Mouse (Mus musculus): ENCODE measurements around the gene Jph4.
A peak's percentile ranks its signal among the peaks of the same experiment; 100 is the strongest.

The Jph4 gene

DNA sequence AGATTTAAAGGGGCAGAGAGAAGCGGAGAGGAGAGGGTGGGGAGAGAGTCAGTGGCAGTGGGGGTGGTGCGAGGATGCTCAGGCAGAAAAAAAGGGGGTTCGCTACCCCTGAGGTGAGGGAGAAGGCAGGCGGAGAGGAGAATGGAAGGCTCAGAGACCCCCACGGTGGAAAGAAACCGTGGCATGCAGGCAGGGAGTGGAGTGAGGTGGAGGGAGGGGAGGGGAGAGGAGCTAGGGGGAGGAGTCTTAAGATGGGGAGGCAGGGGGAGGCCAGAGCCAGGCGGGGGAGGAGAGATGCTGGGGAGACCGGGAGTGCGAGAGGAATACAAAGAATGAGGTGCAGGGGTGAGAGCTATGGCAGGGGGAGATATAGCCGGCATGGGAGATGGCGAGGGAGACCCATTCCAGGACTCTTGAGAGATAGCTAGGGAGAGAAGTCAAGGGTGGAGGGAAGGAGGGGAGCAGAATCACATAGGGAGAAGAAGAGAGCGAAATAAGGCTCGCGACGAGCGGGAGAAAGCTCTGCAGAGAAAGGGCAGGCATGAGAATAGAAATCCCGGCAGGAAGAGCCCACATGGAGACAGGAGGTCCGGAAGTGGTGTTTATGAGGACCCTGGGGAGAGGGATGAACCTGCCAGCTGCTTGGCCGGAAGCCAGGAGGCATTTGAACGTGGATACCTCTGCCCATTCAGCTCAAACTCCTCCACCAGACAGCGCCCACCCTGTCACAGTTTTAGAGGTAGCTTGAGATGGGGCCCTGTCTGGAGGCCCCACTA is at the start of gene Jph4:
Gene Jph4 (minus strand): TSS at position 511 of the 776 bp plus-strand sequence.
- DNase-seq, result peak; percentile 86 to 87

DNA sequence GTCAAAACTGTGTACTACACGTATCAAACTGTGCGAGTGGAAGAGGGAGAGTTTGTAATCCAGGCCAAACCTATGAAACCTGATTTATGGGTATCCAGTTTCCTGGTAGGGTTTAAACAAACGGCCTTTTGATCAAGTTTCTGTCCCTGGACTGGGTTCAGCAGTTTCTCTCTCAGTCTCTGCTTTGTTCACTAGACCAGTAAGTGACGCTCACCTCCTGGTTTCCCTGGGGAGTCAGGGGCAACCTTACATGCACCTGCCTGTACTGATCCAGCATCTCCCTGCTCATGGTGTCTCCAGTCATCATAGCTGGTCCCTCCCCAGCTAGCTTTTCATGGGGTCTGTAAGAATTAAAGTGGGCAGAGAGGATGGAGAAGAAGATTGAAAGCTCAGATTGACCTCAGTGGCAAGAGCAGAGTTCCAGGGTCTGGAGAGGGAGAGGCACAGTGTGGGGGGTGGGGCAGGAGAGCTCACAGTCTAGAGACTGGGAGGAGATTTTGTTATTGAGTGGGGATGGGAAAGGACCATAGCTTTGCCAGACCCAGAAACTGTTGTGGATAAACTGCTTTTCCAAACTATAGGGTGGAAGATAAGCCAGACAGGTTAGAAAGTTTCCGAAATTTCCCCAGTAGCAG is 47.6 kb upstream of the Jph4 start:
- DNase-seq, result no peak

DNA sequence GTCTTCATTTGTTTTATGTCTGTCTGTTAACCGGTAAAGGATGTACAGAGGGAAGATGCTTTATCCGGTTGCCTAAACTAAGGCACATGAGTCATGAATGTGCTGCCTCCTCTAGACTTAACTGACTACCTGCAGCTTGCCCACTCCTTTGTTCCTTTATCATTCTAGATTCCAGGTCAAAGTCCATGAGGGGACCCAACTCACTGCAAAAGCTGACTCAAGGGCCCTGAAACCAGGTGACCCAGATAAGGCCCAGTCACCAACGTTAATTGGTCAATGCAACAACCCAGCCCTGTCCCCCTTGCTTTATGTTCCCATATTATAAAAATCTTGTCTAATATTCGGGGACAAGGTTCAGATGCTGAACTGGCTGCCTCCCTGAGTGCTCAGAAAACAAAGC is 45.4 kb upstream of the Jph4 start:
- DNase-seq, result no peak

DNA sequence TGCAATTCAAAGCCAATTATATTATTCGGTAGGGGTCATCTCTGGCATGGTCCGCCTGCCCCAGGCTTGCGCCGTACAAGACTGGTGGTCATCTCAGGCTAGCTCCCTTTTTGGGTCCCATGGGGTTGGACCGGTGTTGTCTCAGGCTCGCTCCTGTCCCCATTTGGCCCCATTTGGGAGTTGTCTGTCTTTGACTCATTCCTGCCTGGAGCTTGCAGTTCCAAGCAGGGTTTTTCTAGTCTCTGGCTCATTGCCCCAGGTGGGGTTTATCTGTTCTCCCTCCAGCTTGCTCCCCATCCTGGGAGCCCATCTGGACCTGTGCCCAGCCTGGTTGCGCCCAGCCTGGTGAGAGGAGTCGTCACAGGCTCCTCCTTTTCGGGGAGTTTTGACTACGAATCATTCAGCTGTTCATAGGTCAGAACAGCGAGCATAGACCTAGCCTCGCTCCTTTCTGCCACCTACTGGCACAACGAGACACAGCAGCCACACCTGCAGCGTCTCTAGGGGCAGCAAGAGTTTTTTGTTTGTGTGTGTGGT is 44.4 kb upstream of the Jph4 start:
- DNase-seq, result peak; percentile 93 to 95

DNA sequence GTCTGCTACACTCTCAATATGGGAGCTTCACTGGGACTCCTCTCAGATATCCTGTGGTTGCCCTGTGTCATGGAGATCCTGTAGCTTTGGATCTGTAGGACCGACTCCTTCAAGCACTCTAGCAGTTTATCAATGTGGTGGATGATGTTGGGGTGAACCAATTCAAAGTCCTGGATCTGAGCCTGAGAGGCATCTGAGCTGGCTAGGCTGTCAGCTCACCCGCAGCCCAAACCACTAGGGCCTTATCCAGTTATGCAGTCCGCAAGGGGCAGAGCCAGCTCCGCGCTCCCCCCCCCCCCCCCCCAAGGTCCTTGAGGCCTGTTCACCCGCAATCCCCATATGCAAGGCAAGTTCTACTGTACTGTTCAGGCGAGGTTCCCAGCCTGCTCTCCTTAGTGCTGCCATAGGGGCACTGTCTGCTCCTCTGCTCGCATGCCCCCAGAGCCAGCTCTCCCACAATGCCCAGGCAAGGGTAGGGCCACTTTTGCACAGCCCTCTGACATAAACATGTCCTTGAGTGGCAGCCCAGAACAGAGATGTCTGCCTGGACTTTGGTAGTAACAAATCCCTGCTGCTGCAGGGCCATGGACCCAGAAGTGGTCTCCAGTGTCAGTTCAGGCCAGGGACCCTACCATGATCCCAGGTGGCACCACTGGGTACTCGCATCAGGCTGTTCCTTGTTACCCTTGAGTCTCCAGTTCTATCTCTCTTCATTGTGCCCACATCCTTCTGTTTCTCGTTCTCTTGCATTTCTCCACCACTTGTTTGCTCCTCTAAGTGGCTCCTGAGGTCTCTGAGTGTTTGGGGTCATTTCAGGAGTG is 43.7 kb upstream of the Jph4 start:
- DNase-seq, result no peak

DNA sequence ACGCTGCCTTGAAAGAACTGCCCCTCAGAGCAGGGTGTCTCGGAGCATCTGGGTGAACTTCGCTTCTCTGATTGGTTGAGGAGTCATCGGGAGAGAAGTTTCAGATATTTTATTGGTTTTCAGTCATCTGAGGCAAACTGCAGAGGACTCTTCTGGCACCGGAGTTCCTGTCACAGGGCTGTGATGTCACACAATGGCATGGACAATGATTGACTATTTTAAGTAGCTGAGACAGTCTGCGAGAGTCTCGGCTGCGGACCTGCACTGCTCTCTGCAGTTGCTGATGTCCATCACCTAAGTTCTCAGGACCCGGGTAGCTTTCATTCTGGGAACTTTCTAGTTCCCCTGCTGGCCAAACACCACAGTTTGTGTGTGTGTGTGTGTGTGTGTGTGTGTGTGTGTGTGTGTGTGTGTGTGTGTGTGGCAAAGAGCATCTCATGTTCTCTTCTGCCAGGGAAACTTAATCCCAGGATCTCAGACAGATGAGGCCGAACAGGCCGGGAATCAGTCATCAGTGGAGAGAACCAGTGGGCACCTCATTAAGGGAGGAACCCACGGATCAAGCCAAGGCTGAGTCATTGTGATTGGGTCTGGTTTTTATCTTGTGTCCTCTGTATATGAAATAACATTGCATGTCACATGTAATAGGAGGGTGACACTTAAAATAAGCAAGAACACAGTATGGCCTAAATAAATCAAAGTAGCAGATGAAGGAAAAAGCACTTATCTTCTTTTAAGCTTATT is 40.8 kb upstream of the Jph4 start:
- DNase-seq, result no peak

DNA sequence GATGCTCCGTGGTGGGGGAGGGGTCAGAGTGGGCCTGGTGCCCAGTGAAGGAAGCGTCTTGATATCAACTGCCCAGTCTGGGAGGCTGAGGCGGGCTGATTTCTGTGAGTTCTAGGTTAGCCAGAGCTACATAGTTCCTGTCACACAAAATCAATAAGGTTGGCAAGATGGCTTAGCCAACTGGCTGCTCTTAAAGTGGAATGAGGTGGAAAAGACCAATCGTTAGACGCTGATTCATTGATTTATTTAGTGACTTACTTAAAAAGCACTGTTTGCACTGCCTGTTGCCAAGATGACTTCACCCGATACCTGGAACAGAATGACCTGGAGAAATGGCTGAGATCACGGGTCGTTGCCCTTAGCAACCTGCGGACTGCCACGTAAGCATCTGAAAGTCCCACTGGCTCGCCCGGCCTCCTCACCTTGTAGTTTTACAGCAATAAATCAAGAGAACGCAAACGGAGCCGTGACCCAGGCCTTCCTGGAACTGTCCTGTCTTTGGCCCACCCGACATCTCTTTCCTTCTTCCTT is 36.3 kb upstream of the Jph4 start:
- DNase-seq, result no peak

DNA sequence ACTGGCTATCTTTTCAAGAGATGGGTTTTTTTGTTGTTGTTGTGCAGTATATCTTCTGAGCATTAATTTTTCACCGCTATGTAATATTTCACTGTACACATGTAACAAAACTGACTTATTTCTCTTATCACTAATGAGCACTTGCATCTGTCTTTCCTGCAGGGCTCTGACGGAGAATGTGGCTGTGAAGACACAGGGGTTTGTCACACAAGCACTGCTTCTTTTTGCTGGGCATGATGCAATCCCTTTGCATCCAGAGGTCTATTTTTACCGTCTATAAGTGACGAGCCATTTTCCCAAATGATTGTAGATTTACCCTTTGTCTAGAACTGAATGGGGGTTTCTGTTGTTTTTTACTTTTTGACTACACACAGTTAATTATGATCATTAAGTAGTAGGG is 35.4 kb upstream of the Jph4 start:
- DNase-seq, result no peak

DNA sequence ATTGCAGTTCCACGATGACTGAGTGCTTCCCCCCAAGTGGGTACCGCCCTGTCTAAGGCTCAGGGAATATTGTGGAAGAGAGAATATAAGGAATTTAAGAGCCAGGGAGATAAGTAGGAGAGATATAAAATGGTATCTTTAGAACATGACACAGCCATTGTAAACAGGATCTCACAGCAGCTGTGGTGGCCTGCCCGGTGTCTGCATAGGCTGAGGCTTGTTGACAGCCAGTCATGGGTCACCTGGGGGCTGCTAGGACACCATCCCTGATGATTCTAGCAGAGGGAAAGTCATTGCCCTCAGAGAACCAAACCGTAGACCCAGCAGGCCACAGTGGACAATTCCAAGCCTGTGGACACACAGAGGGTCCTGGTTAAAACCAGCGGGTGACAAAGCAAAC is 34.2 kb upstream of the Jph4 start:
- no peak for DNase-seq

DNA sequence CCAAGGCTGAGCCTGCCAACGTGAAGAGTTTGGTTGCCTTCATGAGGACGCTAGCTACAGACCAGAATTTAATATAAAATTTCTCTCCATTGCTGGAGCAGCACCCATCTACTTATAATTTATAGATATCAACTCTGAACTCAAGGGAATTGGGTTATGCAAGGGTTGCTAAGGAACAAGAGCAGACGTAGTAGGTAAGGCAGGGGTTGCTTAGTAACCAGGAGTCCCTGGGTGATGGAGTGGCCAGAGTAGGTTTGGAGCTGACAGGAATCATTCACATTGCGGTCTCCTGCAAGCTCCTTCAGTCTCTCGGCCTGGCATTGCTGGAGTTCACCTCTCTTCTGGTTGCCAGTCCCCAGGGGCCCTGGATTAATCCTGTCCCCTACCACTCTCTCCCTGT is 32.3 kb upstream of the Jph4 start:
- DNase-seq, result no peak

DNA sequence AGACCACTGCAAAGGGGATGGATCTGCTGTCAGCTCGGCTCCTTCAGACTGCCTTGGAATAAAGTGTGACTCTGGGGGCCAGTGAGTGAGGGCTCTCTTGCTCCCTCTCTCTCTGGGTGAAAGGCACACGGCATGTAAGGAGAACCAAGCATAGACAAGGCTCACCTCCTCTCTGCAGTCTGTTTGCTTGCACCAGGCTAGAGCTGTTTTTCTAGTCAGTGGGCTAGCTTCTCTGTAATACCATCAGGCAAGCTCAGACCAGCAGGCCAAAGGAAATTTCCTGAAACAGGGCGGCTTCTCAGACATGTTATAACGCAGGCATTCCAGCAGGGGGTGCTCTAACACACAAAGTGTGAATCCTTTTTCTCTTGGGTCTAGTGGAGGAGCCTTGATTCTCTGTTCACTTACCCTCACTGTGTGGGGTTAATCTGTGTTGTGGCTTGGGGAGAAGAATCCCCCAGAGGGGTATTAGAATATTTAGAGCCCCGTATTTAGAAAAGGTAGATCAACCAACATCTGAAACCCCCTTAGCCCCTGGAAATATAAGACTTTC is 31.7 kb upstream of the Jph4 start:
- peak; percentile 92 for DNase-seq

DNA sequence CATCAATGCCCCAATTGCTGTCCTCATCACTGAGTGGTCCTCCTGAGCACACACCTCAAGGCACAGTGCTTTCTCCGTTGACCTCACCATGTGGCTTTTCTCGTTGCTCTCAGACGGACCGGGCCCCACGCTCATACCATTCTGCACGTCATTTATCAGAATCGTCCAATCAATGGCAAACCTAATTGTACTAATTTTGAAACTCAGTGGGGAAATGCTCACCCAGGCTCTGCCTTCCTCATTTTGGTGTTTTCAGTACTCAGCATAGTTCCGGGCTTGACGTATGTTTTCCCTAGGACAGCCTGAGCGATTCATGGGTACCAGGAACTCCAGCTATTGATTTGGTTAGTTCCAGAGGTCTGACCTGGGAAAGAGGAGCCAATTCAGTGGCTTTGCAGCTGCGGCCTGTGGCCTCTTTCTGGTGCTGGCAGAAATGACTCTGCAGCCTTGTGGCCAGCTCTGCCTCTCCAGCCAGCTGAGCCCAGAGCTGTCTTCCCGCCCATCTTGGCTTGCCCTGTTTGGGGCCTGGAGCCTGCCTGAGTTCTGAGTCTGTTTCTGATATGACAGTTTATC is 30.2 kb upstream of the Jph4 start:
- peak; percentile 40 to 57 for DNase-seq

DNA sequence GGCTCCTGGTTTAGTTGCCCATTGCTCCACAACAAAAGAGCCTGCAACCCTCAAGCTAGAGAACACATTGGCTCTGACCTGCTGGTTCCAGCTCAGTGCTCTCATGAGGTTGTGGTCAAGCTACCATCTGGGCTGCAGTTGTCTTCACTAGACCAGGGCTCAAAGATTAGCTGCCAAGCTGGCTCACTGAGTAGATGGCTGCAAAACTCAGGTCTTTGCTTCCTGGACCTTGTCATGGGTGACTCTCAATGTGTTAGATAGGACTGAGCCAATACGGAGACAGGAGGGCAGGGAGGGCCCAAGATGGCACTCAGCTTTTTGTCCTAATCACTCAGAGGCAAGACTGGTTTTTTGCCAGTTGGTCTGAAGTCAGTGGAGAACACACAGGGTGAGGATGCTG is 29.6 kb upstream of the Jph4 start:
- no peak for DNase-seq

DNA sequence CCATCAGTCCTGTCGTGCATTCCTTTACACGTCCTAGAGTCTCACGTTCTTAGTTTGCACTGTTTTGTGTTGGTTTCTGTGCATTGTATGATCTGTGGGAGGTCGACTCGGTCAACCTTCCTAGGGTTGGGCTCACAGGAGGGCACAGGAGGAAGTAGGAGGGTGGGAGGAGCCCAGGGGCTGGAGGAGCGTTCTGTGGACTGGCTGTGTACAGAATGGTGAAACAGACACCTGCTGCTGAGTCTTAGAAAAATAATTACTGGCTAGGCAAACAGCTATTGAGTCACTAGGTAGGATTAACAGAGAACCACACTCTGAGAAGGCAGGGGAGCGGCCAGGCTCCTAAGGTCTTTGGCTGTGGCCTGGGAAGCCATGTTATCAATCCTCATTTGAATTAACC is 22.6 kb upstream of the Jph4 start:
- DNase-seq, result no peak

DNA sequence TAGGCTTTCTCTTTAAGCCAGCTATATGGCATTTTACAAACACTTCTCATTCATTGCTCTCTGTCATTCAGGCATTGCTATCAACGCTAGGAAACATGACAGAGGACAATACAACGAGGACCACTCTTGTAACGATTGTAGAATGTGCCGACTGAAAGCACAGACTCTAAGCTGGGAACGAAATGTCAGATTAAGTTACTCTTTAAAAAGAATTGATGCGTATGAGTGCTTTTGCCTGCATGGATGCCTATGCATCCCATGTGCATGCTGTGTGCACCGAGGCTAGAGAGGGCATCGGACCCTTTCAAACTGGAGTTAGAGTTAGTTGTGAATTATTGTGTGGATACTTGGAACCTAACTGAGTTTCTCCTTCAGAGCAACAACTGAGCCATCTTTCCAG is 18.9 kb upstream of the Jph4 start:
- DNase-seq, result no peak

DNA sequence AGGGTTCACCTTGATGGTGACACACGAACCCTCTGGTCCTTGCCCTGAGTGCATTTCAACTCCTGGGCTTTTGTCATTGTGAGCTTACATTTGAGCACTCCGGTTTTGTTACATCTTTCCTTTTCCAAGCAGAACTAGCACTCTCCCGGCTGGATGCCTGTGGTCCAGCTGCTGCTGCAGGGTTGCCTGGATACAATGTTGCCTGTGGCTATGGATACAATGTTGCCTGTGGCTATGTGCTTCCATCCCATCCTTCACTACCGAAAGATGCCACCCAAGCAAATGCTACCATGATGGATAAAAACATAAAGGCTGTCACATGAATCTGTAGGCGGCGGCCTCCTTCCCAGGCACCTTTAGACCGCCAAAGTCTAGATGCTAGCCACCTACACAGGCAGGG is 9.8 kb upstream of the Jph4 start:
- no peak for DNase-seq

DNA sequence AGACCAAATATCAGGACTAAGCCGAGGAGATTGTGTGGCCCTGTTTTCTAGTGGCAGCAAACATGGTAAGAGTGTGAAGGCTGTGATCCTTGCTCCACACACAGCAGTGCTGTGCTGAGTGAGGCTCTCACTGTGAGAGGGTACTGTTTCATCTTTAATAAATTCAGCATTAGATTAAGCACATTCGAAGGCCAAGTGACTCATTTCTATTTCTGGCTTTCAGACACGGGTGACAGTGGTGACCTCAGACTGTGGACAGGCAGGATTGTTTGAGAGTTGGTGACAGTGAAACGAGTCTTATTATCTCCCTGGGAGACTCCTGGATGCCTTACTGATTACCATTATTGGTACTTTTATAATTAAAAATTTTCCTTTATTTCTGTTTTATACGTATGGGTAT is 9.0 kb upstream of the Jph4 start:
- DNase-seq, result no peak

DNA sequence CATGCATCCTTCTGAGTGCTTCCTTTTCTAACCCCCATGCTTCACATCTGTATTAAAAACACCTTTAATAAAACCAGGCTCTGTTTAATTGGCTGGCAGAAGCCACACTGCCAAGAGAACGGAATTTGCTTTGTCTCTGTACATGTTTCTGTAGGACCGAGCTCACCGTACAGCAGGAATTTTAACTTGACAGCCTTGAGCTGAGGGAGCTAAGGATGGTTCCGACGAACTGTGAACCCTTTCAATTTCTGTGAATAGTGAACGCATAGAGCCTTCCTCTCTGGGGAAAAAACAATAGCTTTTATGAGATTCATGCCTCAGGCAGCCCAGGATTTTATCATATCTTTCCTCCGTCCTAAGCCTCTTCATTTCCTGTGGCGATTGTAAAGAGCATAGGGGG is 5.6 kb upstream of the Jph4 start:
- DNase-seq, result no peak

DNA sequence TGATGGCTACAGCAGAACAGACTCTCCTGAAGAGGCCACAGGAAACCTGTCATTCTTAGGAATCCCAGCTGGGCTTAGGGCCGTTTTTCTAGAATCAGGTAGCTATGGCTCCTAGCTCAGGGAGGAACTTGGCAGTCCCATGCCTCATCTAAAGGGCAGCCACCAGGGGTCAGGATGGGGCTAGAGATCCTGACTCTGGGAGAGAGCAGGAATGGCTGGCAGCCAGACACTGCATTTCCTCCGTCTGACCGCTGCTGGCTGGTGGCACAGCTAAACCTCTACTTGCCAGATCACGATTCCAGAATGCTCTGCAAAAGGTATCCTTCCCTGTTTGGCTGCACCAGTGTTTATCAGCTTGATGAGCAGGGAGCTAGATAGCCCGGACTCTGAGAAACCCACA is 5.2 kb upstream of the Jph4 start:
- DNase-seq, result peak; percentile 96 to 98

DNA sequence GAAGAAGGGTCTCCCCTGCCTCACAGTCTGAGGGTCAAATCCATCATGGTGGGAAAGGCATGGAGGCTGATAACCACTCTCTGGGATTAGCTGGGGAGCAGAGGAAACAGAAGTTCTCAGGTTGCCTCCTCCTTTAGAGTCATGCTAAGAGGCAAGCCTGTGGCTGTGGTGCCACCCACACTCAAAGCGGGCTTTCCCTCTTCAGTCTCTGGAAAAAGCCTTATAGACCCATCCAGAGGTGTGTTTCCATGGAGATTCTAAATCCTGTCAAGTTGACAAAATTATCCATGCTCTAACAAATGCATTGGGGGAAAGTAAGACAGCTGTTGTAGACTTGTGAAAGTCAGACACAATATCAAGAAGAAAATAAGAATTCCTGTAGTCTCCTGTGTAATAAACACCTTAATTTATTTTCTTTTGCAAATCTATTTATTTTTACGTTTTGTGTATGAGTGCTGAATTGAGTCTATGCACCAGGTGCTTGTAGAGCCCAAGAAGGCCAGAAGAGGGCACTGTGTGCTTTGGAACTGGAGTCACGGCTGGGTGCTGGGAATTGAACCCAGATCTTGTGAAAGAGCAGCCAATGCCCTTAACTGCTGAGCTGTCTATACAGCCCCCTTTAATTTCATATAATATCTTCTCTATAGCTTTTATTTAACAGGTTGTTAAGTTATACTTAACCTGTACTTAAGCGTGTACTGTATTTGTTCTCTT is 2.8 kb upstream of the Jph4 start:
- DNase-seq, result peak; percentile 56 to 63

DNA sequence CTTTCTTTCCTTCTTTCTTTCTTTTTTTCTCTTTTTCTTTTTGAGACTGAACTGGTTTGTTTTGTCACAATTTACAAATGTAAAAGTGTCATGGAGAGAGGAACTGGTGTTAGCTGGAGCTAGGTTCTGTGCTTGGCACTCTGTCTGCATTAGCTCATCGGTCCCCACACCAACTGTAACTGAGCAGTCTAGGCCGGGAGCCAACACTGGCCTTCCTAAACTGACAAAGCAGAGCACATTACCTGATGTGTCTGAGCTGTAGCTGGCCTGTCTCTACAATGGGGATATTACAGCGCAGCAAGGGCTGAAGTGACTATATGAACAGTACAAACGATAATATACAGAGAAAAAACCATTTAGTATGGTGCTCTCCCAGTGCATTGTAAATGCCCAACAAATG is 2.1 kb upstream of the Jph4 start:
- DNase-seq, result peak; percentile 91
